Mouse (Mus musculus): ENCODE results near the gene Dcaf1. TPM values are rescaled to one million over a fixed set of nuclear protein-coding genes. Genes with fewer than 3 reads are reported as not detected.

The Dcaf1 gene
- polyA plus RNA-seq, 1 experiment from 2014 or later: 17.7 TPM

- Histone ChIP-seq H3K27ac (replicated peaks; ENCODE audit: low read depth, low read length) (0 out of 2 replicates have a peak overlapping the region, but pooled peaks have one; percentile 87), H3K9ac (ENCODE audit: low read depth, low read length) (peak overlapping the region; percentile 96), H3K27me3 (replicated peaks; ENCODE audit: control insufficient read depth, insufficient read depth, low read length) (no peaks in the 10 kb centered on the region), H3K4me1 (ENCODE audit: control insufficient read depth, insufficient read depth, low read length) (peaks cover 18% of the 10 kb centered on the region), H3K4me2 (ENCODE audit: low read depth, low read length) (peak overlapping the region; percentile 71), H3K4me3 (ENCODE audit: low read depth, low read length) (peak overlapping the region; percentile 87), H3K36me3 (ENCODE audit: control insufficient read depth, insufficient read depth, low read length) (peaks cover 32% of the 10 kb centered on the region), H3K9me3 (ENCODE audit: control insufficient read depth, low read length) (no peaks in the 10 kb centered on the region)
- no peak for DNase-seq (ENCODE audit: low spot score)
- WGBS: 61% methylated on average over 8 of the region's 8 CpGs
- no peak for ATAC-seq (ENCODE audit: low read depth)
Observed at GRCm38 (mm10) chr9:106890496-106891240, 69.0 kb downstream of the Dcaf1 start.

GRCm38 (mm10) chr9:106891341-106891741 is 69.7 kb downstream of the Dcaf1 start:
- DNase-seq (ENCODE audit: low spot score) (peak; percentile 13), ATAC-seq (ENCODE audit: low read depth) (no peak)
- peak overlapping the region; percentile 87 for H3K27ac ChIP-seq (replicated peaks; ENCODE audit: low read depth, low read length)
- H3K9me3 ChIP-seq (ENCODE audit: control insufficient read depth, low read length): no peaks in the 10 kb centered on the region
- peak overlapping the region; percentile 96 for H3K9ac ChIP-seq (ENCODE audit: low read depth, low read length)
- peak overlapping the region; percentile 87 for H3K4me3 ChIP-seq (ENCODE audit: low read depth, low read length)
- H3K27me3 ChIP-seq (replicated peaks; ENCODE audit: control insufficient read depth, insufficient read depth, low read length): no peaks in the 10 kb centered on the region
- H3K4me1 ChIP-seq (ENCODE audit: control insufficient read depth, insufficient read depth, low read length): peaks cover 17% of the 10 kb centered on the region
- H3K36me3 ChIP-seq (ENCODE audit: control insufficient read depth, insufficient read depth, low read length): peaks cover 32% of the 10 kb centered on the region
- WGBS: under 1% methylated on average over 17 of the region's 17 CpGs
- peak overlapping the region; percentile 71 for H3K4me2 ChIP-seq (ENCODE audit: low read depth, low read length)

GRCm38 (mm10) chr9:106891829-106892551 is 70.3 kb downstream of the Dcaf1 start, which contains the start of gene Manf:
Manf (minus strand) TSS chr9:106891979.
- under 1% methylated on average over 57 of the region's 59 CpGs for WGBS
- peak; percentile 99 for DNase-seq (ENCODE audit: low spot score)
- H3K27ac ChIP-seq (replicated peaks; ENCODE audit: low read depth, low read length): peak within 1 kb of the TSS; percentile 91

GRCm38 (mm10) chr9:106892552-106892875 is 70.8 kb downstream of the Dcaf1 start:
- DNase-seq (ENCODE audit: low spot score): no peak
- H3K4me1 ChIP-seq (ENCODE audit: control insufficient read depth, insufficient read depth, low read length): peaks cover 15% of the 10 kb centered on the region
- peak overlapping the region; percentile 87 for H3K4me2 ChIP-seq (ENCODE audit: low read depth, low read length)
- ATAC-seq (ENCODE audit: low read depth): no peak
- peak overlapping the region; percentile 91 for H3K27ac ChIP-seq (replicated peaks; ENCODE audit: low read depth, low read length)
- peaks cover 31% of the 10 kb centered on the region for H3K36me3 ChIP-seq (ENCODE audit: control insufficient read depth, insufficient read depth, low read length)
- no peaks in the 10 kb centered on the region for H3K27me3 ChIP-seq (replicated peaks; ENCODE audit: control insufficient read depth, insufficient read depth, low read length)
- no peaks in the 10 kb centered on the region for H3K9me3 ChIP-seq (ENCODE audit: control insufficient read depth, low read length)
- WGBS: 0% methylated on average over 9 of the region's 9 CpGs
- H3K4me3 ChIP-seq (ENCODE audit: low read depth, low read length): peak overlapping the region; percentile 87
- H3K9ac ChIP-seq (ENCODE audit: low read depth, low read length): peak overlapping the region; percentile 77

More at GRCm38 (mm10) chr9:106891829-106892551, 70.3 kb downstream of the Dcaf1 start, which contains the start of gene Manf:
- Histone ChIP-seq H3K27me3 (replicated peaks; ENCODE audit: control insufficient read depth, insufficient read depth, low read length) (no peaks in the 10 kb centered on the region), H3K4me1 (ENCODE audit: control insufficient read depth, insufficient read depth, low read length) (peaks cover 17% of the 10 kb centered on the region), H3K36me3 (ENCODE audit: control insufficient read depth, insufficient read depth, low read length) (peaks cover 32% of the 10 kb centered on the region), H3K9me3 (ENCODE audit: control insufficient read depth, low read length) (no peaks in the 10 kb centered on the region), H3K4me3 (ENCODE audit: low read depth, low read length) (peak within 1 kb of the TSS; percentile 87), H3K4me2 (ENCODE audit: low read depth, low read length) (peak within 1 kb of the TSS; percentile 87), H3K9ac (ENCODE audit: low read depth, low read length) (peak within 1 kb of the TSS; percentile 96)
- peak; percentile 99 for ATAC-seq (ENCODE audit: low read depth)

GRCm38 (mm10) chr9:106893327-106893726 is 71.7 kb downstream of the Dcaf1 start:
- H3K4me2 ChIP-seq (ENCODE audit: low read depth, low read length): peak overlapping the region; percentile 87; the same call in 1 of the 2 replicates
- 57% methylated on average over 3 of the region's 3 CpGs for WGBS
- no peak overlapping the region for H3K27ac ChIP-seq (replicated peaks; ENCODE audit: low read depth, low read length)
- H3K9ac ChIP-seq (ENCODE audit: low read depth, low read length): peak overlapping the region; percentile 3; the same call in 1 of the 2 replicates
- peaks cover 25% of the 10 kb centered on the region for H3K36me3 ChIP-seq (ENCODE audit: control insufficient read depth, insufficient read depth, low read length)
- no peaks in the 10 kb centered on the region for H3K27me3 ChIP-seq (replicated peaks; ENCODE audit: control insufficient read depth, insufficient read depth, low read length)
- no peak for ATAC-seq (ENCODE audit: low read depth)
- peaks cover 13% of the 10 kb centered on the region for H3K4me1 ChIP-seq (ENCODE audit: control insufficient read depth, insufficient read depth, low read length)
- no peak overlapping the region for H3K4me3 ChIP-seq (ENCODE audit: low read depth, low read length)
- no peak for DNase-seq (ENCODE audit: low spot score)
- no peaks in the 10 kb centered on the region for H3K9me3 ChIP-seq (ENCODE audit: control insufficient read depth, low read length)

GRCm38 (mm10) chr9:106898901-106899300 is 77.2 kb downstream of the Dcaf1 start:
- H3K27ac ChIP-seq (replicated peaks; ENCODE audit: low read depth, low read length): no peak overlapping the region
- H3K9me3 ChIP-seq (ENCODE audit: control insufficient read depth, low read length): no peaks in the 10 kb centered on the region
- no peak for DNase-seq (ENCODE audit: low spot score)
- H3K9ac ChIP-seq (ENCODE audit: low read depth, low read length): no peak overlapping the region
- no peak overlapping the region for H3K4me2 ChIP-seq (ENCODE audit: low read depth, low read length)
- no peaks in the 10 kb centered on the region for H3K27me3 ChIP-seq (replicated peaks; ENCODE audit: control insufficient read depth, insufficient read depth, low read length)
- no peaks in the 10 kb centered on the region for H3K36me3 ChIP-seq (ENCODE audit: control insufficient read depth, insufficient read depth, low read length)
- H3K4me1 ChIP-seq (ENCODE audit: control insufficient read depth, insufficient read depth, low read length): no peaks in the 10 kb centered on the region
- H3K4me3 ChIP-seq (ENCODE audit: low read depth, low read length): no peak overlapping the region
- no peak for ATAC-seq (ENCODE audit: low read depth)
- WGBS: 80% methylated on average over 1 of the region's 1 CpGs

- ATAC-seq (ENCODE audit: low read depth) (no peak), DNase-seq (ENCODE audit: low spot score) (no peak)
- no peak overlapping the region for H3K4me3 ChIP-seq (ENCODE audit: low read depth, low read length)
- no peak overlapping the region for H3K9ac ChIP-seq (ENCODE audit: low read depth, low read length)
- WGBS: 85% methylated on average over 7 of the region's 7 CpGs
- H3K27me3 ChIP-seq (replicated peaks; ENCODE audit: control insufficient read depth, insufficient read depth, low read length): no peaks in the 10 kb centered on the region
- H3K9me3 ChIP-seq (ENCODE audit: control insufficient read depth, low read length): no peaks in the 10 kb centered on the region
- no peaks in the 10 kb centered on the region for H3K36me3 ChIP-seq (ENCODE audit: control insufficient read depth, insufficient read depth, low read length)
- H3K4me1 ChIP-seq (ENCODE audit: control insufficient read depth, insufficient read depth, low read length): no peaks in the 10 kb centered on the region
- H3K4me2 ChIP-seq (ENCODE audit: low read depth, low read length): no peak overlapping the region
- no peak overlapping the region for H3K27ac ChIP-seq (replicated peaks; ENCODE audit: low read depth, low read length)
Observed at GRCm38 (mm10) chr9:106901596-106901995, 79.9 kb downstream of the Dcaf1 start.

GRCm38 (mm10) chr9:106903099-106903790 is 81.6 kb downstream of the Dcaf1 start:
- H3K4me2 ChIP-seq (ENCODE audit: low read depth, low read length): no peak overlapping the region
- no peaks in the 10 kb centered on the region for H3K9me3 ChIP-seq (ENCODE audit: control insufficient read depth, low read length)
- no peak overlapping the region for H3K4me3 ChIP-seq (ENCODE audit: low read depth, low read length)
- DNase-seq (ENCODE audit: low spot score) (no peak), ATAC-seq (ENCODE audit: low read depth) (no peak)
- H3K9ac ChIP-seq (ENCODE audit: low read depth, low read length): no peak overlapping the region
- no peaks in the 10 kb centered on the region for H3K4me1 ChIP-seq (ENCODE audit: control insufficient read depth, insufficient read depth, low read length)
- WGBS: 68% methylated on average over 4 of the region's 4 CpGs
- H3K36me3 ChIP-seq (ENCODE audit: control insufficient read depth, insufficient read depth, low read length): no peaks in the 10 kb centered on the region
- no peak overlapping the region for H3K27ac ChIP-seq (replicated peaks; ENCODE audit: low read depth, low read length)
- H3K27me3 ChIP-seq (replicated peaks; ENCODE audit: control insufficient read depth, insufficient read depth, low read length): no peaks in the 10 kb centered on the region
